Mouse (Mus musculus) forebrain, embryonic 11.5 days (tissue): ENCODE data around the gene Thra. TPM values are rescaled to one million over a fixed set of nuclear protein-coding genes. Genes with fewer than 3 reads are reported as not detected.

Source experiments
- ATAC-seq: fragments of 200-750 bp; cut with Nextera tagmentation; replicated peaks from 2 replicates; pipeline ENCODE4 v1.8.0; 2017; ENCODE audit warnings: moderate TSS enrichment; ENCODE audit not compliant: low FRiP score
- DNase-seq: peaks from one replicate; pipeline ENCODE4 v3.0.0-alpha.2; 2017; ENCODE audit warnings: low spot score
- H3K27ac ChIP-seq: fragments of 300-500 bp; sonication (generic); 2 replicates; pipeline ENCODE4 v1.5.1; 2014; ENCODE audit warnings: low read depth, low read length
- H3K27me3 ChIP-seq: fragments of 300-500 bp; sonication (generic); 2 replicates; pipeline ENCODE4 v1.6.1; 2014; ENCODE audit warnings: mild to moderate bottlenecking, low read length, mixed read lengths; ENCODE audit not compliant: control insufficient read depth, insufficient read depth
- H3K36me3 ChIP-seq: fragments of 300-500 bp; sonication (generic); 2 replicates; pipeline ENCODE4 v1.6.1; 2014; ENCODE audit warnings: mild to moderate bottlenecking, low read length, moderate library complexity, mixed read lengths; ENCODE audit not compliant: control insufficient read depth, insufficient read depth
- H3K4me1 ChIP-seq: fragments of 300-500 bp; sonication (generic); replicated peaks from 2 replicates; pipeline ENCODE4 v1.6.1; 2014; ENCODE audit warnings: low read length, mixed read lengths; ENCODE audit not compliant: control insufficient read depth, insufficient read depth
- H3K4me2 ChIP-seq: fragments of 300-500 bp; sonication (generic); 2 replicates; pipeline ENCODE4 v1.6.1; 2014; ENCODE audit warnings: low read depth, mild to moderate bottlenecking, low read length, moderate library complexity, mixed read lengths; ENCODE audit not compliant: severe bottlenecking
- H3K4me3 ChIP-seq: fragments of 300-500 bp; sonication (generic); 2 replicates; pipeline ENCODE4 v1.5.1; 2014; ENCODE audit warnings: low read depth, low read length
- H3K9ac ChIP-seq: fragments of 300-500 bp; sonication (generic); 2 replicates; pipeline ENCODE4 v1.6.1; 2014; ENCODE audit warnings: low read length
- H3K9me3 ChIP-seq: fragments of 300-500 bp; sonication (generic); 2 replicates; pipeline ENCODE4 v1.6.1; 2016; ENCODE audit warnings: low read length, mixed read lengths; ENCODE audit not compliant: control insufficient read depth
- WGBS: fragments of 180-500 bp; shearing (Covaris S2); extraction: QIAGEN DNeasy Blood & Tissue Kit; methylation state at CpG from one replicate; pipeline ENCODE4 v1.1.7; 2014; 5-methylcytosine and 5-hydroxymethylcytosine counted together
- polyA plus RNA-seq: library from polyadenylated mRNA; unstranded; fragments of >200 nt; fragmentation: Nextera tagmentation; extraction: Ambion mirVana; gene quantifications from 2 replicates; pipeline ENCODE4 v1.2.1, GENCODE M21; 2014

Gene Thra
- polyA plus RNA-seq, 1 experiment from 2014 or later: 35.9 TPM

DNA sequence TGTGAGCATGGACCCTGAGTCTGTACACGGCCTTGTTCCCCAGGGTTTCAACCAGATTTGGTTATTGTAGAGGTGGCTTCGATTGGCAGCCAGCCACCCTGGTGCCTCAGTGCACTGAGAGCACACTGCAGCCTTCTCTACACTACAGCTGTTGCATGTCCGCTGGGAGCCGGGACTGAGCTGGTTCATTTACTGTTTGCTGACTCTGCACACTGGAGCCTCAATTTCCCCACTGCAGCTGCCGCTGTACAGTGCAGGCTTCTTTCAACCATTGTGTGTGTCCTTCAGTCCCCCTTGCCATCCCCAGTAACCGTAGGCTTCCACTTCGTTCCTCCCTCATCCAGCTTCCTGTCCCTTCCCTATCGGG lies 429 bp upstream of the Thra start:
- H3K27ac ChIP-seq: peak overlapping the region; percentile 93
- no peaks in the 10 kb centered on the region for H3K36me3 ChIP-seq
- no peaks in the 10 kb centered on the region for H3K27me3 ChIP-seq
- H3K9me3 ChIP-seq: no peaks in the 10 kb centered on the region
- H3K9ac ChIP-seq: peak overlapping the region; percentile 87
- peaks cover 33% of the 10 kb centered on the region for H3K4me1 ChIP-seq
- DNase-seq (no peak), ATAC-seq (no peak)
- H3K4me3 ChIP-seq: peak overlapping the region; percentile 79
- 13% methylated on average over 8 of the region's 8 CpGs for WGBS
- peak overlapping the region; percentile 79 for H3K4me2 ChIP-seq

DNA sequence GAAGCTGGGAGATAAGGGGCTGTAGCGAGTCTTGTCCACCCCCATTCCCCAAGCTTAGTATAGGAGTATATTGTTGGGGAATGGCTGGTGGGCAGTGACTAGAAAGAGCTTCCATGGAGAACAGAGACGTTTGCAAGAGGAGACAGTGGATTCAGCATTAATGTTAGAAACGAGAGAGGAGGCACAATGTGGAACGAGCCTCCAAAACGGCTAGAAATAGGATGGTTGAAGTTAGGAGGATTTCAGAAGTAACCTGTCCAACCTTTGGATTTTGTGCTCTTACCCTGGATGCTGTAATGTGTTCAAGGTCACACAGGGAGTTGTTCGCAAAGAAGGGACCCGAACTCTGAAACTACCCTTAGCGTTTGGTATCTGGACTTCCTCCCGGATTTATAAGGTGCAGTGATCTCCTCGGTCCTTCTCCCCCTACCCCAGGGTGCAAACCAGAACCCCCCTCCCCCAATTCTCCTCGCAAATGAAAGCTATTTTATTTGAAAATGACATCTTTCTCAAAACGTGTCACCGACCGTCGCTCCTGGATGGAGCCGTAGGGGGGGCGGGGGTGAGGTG lies 698 bp downstream of the Thra start:
- DNase-seq: no peak
- peak overlapping the region; percentile 79 for H3K4me2 ChIP-seq
- H3K4me3 ChIP-seq: peak overlapping the region; percentile 79
- H3K27ac ChIP-seq: peak overlapping the region; percentile 93
- H3K9me3 ChIP-seq: no peaks in the 10 kb centered on the region
- H3K4me1 ChIP-seq: peaks cover 37% of the 10 kb centered on the region
- H3K9ac ChIP-seq: peak overlapping the region; percentile 87
- H3K27me3 ChIP-seq: no peaks in the 10 kb centered on the region
- no peak for ATAC-seq
- no peaks in the 10 kb centered on the region for H3K36me3 ChIP-seq
- under 1% methylated on average over 17 of the region's 17 CpGs for WGBS

DNA sequence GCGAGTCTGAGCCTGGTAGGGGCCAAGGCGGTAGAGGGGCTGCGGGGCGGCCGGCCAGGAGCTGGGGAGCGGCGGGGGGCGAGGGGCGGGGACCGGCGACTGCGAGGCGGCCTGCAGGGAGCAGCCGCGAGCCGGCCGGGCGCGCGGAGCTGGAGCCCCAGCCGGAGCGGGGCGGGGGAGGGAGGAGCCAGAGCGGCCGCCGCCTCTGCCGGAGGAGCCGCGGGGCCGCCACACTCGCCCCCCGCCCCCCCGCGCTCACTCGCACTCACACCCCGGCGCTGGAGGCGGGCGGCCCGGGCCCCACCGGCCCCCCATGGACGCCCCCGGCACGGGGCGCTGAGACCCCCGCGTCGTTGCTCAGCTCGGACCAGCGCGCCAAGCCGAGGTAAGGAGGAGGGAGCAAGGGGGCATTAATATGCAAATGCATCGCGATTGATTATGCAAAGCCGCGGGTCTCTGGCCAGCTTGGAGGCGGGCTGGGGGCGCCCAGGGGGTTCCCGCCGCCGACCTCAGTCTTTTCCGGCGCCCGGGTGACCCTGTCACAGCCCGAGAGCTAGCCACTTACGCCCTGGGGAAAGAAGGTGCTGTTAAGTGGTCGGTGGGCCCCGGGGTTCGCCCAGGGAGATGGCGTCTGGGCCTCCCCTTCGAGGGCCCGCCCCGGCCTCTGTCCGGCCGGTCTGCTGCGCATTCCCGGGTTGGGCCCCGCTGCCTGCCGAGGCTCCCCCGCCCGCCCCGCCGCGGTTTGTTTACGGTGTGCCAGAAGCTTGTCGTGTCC lies 1.4 kb downstream of the Thra start:
- Histone ChIP-seq H3K9me3 (no peaks in the 10 kb centered on the region), H3K4me2 (peak overlapping the region; percentile 79), H3K27ac (peak overlapping the region; percentile 93), H3K27me3 (no peaks in the 10 kb centered on the region), H3K4me3 (peak overlapping the region; percentile 79), H3K4me1 (peaks cover 42% of the 10 kb centered on the region), H3K36me3 (no peaks in the 10 kb centered on the region), H3K9ac (peak overlapping the region; percentile 87)
- ATAC-seq: peak; percentile 83
- under 1% methylated on average over 58 of the region's 86 CpGs for WGBS
- DNase-seq: peak; percentile 92

DNA sequence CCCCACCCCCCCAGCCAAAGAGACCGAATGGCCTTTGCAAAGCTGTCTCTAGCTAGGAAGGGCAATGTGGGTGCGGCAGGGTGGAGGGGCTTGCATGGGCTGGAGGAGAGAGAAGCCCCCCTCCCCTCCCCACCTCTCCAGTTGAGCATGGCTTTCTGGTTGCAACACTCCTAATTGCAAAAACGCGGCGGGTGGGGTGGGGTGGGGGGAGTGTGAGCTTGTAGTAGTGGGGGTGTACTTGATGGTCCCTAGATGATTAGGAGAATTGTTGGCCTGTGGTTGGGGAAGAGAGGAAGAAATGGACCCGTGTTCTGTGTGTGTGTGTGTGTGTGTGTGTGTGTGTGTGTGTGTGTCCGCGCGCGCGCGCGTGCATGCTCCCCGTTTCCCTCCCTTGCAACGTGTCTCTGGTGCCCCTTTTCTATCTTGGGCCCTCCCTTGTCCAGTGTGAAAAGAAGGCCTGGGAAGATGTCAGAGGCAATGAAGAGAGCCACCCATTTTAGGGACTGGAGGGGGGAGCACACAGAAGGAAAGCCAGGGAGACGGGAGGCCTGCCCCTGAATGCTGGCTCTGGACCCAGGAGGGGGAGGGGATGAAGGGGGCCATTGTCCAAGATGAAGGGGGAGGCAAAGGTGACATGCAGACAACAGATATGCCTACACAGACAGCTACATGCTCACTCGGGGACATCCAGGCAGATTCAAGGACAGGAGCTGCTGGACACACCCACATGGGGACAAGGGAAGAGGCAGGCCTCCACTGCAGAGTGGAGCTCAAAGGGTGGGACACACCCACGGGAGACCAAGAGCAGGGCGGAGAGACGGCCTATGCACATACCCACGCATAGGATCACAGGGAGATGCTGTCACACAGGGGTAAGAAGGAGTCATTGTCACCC lies 2.2 kb downstream of the Thra start:
- peak overlapping the region; percentile 79 for H3K4me2 ChIP-seq
- peak overlapping the region; percentile 79 for H3K4me3 ChIP-seq
- DNase-seq (peak; percentile 58), ATAC-seq (peak; percentile 15)
- WGBS: 7% methylated on average over 13 of the region's 21 CpGs
- no peaks in the 10 kb centered on the region for H3K36me3 ChIP-seq
- H3K27me3 ChIP-seq: no peaks in the 10 kb centered on the region
- H3K27ac ChIP-seq: peak overlapping the region; percentile 93
- peaks cover 49% of the 10 kb centered on the region for H3K4me1 ChIP-seq
- no peaks in the 10 kb centered on the region for H3K9me3 ChIP-seq
- peak overlapping the region; percentile 87 for H3K9ac ChIP-seq

DNA sequence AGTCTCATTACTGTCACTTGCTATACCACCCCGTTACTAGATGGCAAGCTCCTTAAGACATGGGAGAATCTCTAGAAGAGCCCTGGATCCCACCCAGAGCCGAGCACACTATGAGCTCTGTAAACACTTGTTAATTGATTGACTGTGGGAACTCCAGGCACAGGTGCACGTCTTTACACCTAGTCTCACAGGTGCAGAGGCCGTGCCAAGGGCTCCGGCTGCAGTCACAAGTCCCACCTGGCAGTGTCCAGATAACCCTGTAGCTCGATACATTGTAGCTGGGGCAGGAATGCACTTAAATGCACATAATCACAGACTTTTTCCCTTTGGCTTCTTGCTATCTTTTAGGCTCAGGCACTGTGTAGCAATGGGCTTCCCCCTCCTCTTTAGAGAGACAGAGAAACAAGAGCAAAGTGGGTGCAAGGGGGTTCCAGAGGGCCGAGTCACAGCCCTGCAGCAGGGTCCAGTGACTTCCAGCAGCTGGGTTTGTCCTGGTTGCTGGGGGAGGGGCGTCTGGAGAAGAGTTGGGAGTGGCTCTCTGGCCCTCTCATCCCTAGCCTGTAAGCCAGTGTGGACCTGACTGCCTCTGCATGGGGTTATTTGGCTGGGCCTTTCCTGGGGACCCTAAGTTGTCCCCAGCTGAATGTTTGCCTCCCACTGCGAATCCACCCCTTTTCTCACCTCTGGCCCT lies 3.4 kb downstream of the Thra start:
- no peak for ATAC-seq
- WGBS: 9% methylated on average over 9 of the region's 9 CpGs
- Histone ChIP-seq H3K27me3 (no peaks in the 10 kb centered on the region), H3K9me3 (no peaks in the 10 kb centered on the region), H3K9ac (peak overlapping the region; percentile 44), H3K27ac (peak overlapping the region; percentile 93), H3K36me3 (no peaks in the 10 kb centered on the region), H3K4me1 (peaks cover 60% of the 10 kb centered on the region), H3K4me3 (peak overlapping the region; percentile 79), H3K4me2 (peak overlapping the region; percentile 79)
- DNase-seq: peak; percentile 71

DNA sequence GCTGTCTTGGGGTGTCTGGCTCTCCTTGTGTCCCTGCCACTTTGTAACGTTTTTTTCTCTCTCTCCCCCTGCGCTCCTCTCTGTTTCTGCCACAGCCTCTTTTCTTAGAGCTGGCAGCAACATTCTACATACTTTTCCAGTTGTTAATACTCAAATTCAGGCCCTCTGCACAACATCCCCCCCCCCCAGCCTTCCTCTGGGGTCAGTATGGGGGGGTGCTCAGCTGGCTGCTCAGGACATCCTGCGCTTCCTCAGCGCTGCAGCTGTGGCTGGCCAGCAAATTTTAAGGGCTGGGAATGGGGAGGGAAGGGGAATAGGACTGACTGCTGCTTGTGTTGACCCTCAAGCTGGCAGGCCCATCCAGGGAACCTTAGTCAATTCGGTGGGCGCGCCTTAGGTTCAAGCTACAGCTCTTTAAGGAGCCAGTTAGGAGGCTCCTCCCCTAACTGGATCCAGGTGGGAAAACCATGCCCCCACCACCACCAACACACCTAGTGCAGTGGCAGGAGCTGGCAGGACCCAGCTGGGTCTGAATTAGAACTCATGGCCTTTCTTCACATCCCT lies 4.1 kb downstream of the Thra start:
- Histone ChIP-seq H3K36me3 (no peaks in the 10 kb centered on the region), H3K4me2 (peak overlapping the region; percentile 79), H3K27me3 (no peaks in the 10 kb centered on the region), H3K27ac (peak overlapping the region; percentile 93; the same call in 1 of the 2 replicates), H3K4me3 (peak overlapping the region; percentile 79), H3K9me3 (no peaks in the 10 kb centered on the region), H3K4me1 (peaks cover 67% of the 10 kb centered on the region), H3K9ac (peak overlapping the region; percentile 44)
- no peak for DNase-seq
- no peak for ATAC-seq
- 37% methylated on average over 7 of the region's 7 CpGs for WGBS

DNA sequence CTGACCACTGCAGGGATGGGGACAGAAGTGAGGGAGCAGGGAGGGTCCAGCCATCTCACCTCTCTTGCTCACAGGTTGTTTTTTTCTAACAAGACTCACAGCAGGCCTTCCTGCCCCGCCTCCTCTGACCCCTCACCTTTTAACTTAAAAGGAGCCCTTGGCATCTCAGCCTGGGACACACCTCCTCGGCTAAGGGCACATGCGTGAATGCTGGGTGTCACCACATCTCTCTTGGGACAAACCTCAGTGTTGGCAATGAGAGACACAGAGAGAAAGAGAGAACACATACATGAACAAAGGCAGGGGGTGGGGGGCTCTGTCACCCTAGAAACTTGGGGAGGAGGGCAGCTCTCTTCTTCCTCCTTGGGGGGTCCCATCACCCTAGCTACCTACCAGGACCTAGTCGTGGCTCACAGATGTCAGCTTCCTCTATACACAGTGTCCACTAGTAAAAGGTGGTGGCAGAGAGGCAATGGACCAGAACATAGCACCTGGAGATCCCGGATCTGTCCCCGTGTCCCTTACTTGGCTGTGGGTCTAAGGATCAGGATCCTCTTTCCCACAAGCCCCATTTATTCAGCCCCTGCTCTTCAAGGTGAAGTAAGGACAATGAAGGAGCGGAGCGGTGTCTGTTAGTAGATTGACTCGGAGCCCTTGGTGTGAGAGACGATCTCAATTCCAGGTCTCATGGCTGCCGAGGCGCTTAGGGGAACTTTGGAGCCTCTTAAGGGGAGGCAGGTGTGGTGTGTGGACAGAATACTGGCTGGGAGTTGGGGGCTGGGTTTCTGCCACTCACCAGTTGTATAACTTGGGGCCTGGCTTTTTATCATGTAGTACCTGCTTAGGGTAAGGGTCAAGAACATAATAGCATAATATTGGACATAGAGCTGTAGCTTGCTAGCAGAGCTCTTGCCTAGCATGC lies 5.8 kb downstream of the Thra start:
- WGBS: 52% methylated on average over 12 of the region's 12 CpGs
- Histone ChIP-seq H3K4me1 (peaks cover 68% of the 10 kb centered on the region), H3K4me2 (no peak overlapping the region), H3K36me3 (no peaks in the 10 kb centered on the region), H3K27ac (peak overlapping the region; percentile 12; the same call in 1 of the 2 replicates), H3K9ac (peak overlapping the region; percentile 37; the same call in 1 of the 2 replicates), H3K27me3 (no peaks in the 10 kb centered on the region), H3K4me3 (no peak overlapping the region), H3K9me3 (no peaks in the 10 kb centered on the region)
- ATAC-seq: no peak
- no peak for DNase-seq
